Mouse (Mus musculus) hindbrain, embryonic 12.5 days (tissue): ENCODE results near the gene Nrgn. TPM values are rescaled to one million over a fixed set of nuclear protein-coding genes. Genes with fewer than 3 reads are reported as not detected.

Source experiments
- ATAC-seq: fragments of 200-750 bp; cut with Nextera tagmentation; 2 replicates; pipeline ENCODE4 v1.8.0; 2017; ENCODE audit warnings: moderate TSS enrichment; ENCODE audit not compliant: low FRiP score
- H3K27ac ChIP-seq: fragments of 300-500 bp; sonication (generic); 2 replicates; pipeline ENCODE4 v1.5.1; 2016; ENCODE audit warnings: mild to moderate bottlenecking
- H3K27me3 ChIP-seq: fragments of 300-500 bp; sonication (generic); 2 replicates; pipeline ENCODE4 v1.6.1; 2016; ENCODE audit warnings: mild to moderate bottlenecking
- H3K36me3 ChIP-seq: fragments of 300-500 bp; sonication (generic); 2 replicates; pipeline ENCODE4 v1.6.1; 2016; ENCODE audit warnings: mild to moderate bottlenecking
- H3K4me1 ChIP-seq: fragments of 300-500 bp; sonication (generic); 2 replicates; pipeline ENCODE4 v1.6.1; 2016
- H3K4me2 ChIP-seq: fragments of 300-500 bp; sonication (generic); replicated peaks from 2 replicates; pipeline ENCODE4 v1.6.1; 2016; ENCODE audit warnings: mild to moderate bottlenecking
- H3K4me3 ChIP-seq: fragments of 300-500 bp; sonication (generic); 2 replicates; pipeline ENCODE4 v1.5.1; 2016; ENCODE audit warnings: mild to moderate bottlenecking
- H3K9ac ChIP-seq: fragments of 300-500 bp; sonication (generic); 2 replicates; pipeline ENCODE4 v1.6.1; 2016; ENCODE audit warnings: mild to moderate bottlenecking, moderate library complexity
- H3K9me3 ChIP-seq: fragments of 300-500 bp; sonication (generic); replicated peaks from 2 replicates; pipeline ENCODE4 v1.6.1; 2016; ENCODE audit warnings: mild to moderate bottlenecking
- WGBS: fragments of 180-500 bp; shearing (Covaris S2); methylation state at CpG from one replicate; pipeline ENCODE4 v1.1.7; 2016; 5-methylcytosine and 5-hydroxymethylcytosine counted together
- polyA plus RNA-seq: library from polyadenylated mRNA; unstranded; fragments of >200 nt; fragmentation: Nextera tagmentation; extraction: Ambion mirVana; gene quantifications from 2 replicates; pipeline ENCODE4 v1.2.1, GENCODE M21; 2016

The Nrgn gene
- polyA plus RNA-seq: 15.4 and 15.5 TPM in 2 replicates

GRCm38 (mm10) chr9:37552536-37553293, at the start of gene Nrgn:
TSS of gene Nrgn (minus strand) at chr9:37552904.
- Histone ChIP-seq H3K27me3 (peaks cover 78% of the 10 kb centered on the region), H3K27ac (no peak within 1 kb of the TSS), H3K4me1 (peaks cover 23% of the 10 kb centered on the region), H3K36me3 (no peaks in the 10 kb centered on the region), H3K4me3 (peak within 1 kb of the TSS; percentile 38), H3K9me3 (no peaks in the 10 kb centered on the region), H3K4me2 (peak within 1 kb of the TSS; percentile 83), H3K9ac (peak within 1 kb of the TSS; percentile 38)
- 5% methylated on average over 31 of the region's 31 CpGs for WGBS
- peak; percentile 93 for ATAC-seq

DNA sequence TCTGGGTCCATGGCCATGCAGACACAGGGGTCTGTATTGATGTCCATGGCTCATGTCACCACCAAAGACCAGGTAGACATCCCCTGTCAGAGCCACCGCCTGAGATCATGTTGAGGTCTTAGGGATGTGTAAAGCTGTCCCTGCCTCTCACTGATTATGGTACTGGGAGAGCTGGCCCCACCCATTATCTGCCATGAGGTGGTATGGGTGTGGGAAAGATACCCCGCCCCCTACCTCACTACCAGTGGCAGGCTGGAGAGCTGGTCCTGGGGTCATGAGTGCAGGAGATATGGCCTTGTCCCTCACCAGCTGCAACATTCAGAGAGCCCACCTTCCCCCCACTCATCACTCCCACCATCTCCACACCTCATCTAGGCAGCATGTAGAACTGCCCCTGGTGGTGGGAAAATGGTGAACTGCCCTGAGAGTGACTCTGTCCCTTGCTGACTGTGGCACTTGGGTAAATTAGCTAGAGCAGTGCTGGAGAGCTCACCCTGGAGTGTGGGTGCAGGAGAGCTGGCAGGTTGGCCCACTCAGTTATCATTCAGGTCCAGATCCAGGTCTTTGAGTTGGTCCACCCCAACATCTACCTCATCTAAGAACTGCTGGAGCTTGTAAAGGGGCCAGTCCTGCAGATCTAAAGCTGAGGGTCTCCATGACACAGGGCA, 48.0 kb upstream of the Nrgn start:
- H3K4me1 ChIP-seq: no peaks in the 10 kb centered on the region
- H3K9me3 ChIP-seq: no peaks in the 10 kb centered on the region
- no peak overlapping the region for H3K27ac ChIP-seq
- no peak overlapping the region for H3K9ac ChIP-seq
- H3K27me3 ChIP-seq: no peaks in the 10 kb centered on the region
- no peak overlapping the region for H3K4me2 ChIP-seq
- no peak overlapping the region for H3K4me3 ChIP-seq
- WGBS: 89% methylated on average over 2 of the region's 2 CpGs
- H3K36me3 ChIP-seq: no peaks in the 10 kb centered on the region
- no peak for ATAC-seq

GRCm38 (mm10) chr9:37598637-37599036, 45.9 kb upstream of the Nrgn start:
- H3K4me2 ChIP-seq: no peak overlapping the region
- no peaks in the 10 kb centered on the region for H3K27me3 ChIP-seq
- no peak for ATAC-seq
- H3K27ac ChIP-seq: no peak overlapping the region
- no peaks in the 10 kb centered on the region for H3K4me1 ChIP-seq
- no peak overlapping the region for H3K4me3 ChIP-seq
- H3K36me3 ChIP-seq: no peaks in the 10 kb centered on the region
- no peak overlapping the region for H3K9ac ChIP-seq
- 84% methylated on average over 2 of the region's 2 CpGs for WGBS
- no peaks in the 10 kb centered on the region for H3K9me3 ChIP-seq

DNA sequence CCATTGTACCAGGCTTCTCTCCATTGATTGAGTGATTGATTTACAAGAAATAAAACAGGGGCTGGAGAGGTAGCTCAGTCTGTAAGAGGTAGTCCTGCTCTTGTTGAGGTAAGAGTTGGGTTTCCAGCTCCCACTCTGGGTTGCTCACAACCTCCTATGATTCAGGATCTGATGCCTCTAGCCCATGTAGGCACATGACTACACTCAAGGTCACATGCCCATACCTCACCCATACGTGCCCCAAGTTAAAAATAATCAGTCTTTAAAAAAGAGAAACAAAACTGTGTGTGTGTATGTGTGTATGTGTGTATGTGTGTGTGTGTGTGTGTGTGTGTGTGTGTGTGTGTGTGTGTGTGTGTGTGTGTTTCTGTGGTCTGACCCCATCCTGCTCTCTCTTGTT, 42.9 kb upstream of the Nrgn start:
- no peak overlapping the region for H3K27ac ChIP-seq
- H3K9me3 ChIP-seq: no peaks in the 10 kb centered on the region; the same call in 1 of the 2 replicates
- no peaks in the 10 kb centered on the region for H3K36me3 ChIP-seq
- H3K4me2 ChIP-seq: no peak overlapping the region
- WGBS: 81% methylated on average over 1 of the region's 1 CpGs
- H3K9ac ChIP-seq: no peak overlapping the region
- no peak overlapping the region for H3K4me3 ChIP-seq
- H3K27me3 ChIP-seq: no peaks in the 10 kb centered on the region
- no peak for ATAC-seq
- H3K4me1 ChIP-seq: no peaks in the 10 kb centered on the region

DNA sequence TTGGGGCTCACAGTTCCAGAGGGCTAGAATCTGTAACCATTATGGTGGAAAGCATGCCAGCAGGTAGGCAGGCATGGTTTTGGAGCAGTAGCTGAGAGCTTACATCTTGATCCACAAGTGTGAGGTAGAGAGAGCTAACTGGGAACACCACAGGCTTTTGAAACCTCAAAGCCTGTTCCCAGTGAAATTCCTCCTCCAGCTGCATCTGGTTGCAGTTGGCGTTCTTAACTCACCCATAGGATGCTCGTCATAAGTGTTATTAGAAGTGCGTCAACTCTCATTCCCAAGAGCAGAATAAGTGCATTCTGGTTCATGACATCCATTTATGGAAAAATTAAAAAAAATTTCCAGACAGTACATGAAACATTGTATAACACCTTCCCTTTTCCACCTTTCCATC, 41.0 kb upstream of the Nrgn start:
- no peak for ATAC-seq
- Histone ChIP-seq H3K27me3 (no peaks in the 10 kb centered on the region), H3K36me3 (no peaks in the 10 kb centered on the region), H3K27ac (no peak overlapping the region), H3K4me2 (no peak overlapping the region), H3K9me3 (no peaks in the 10 kb centered on the region; the same call in 1 of the 2 replicates), H3K4me3 (no peak overlapping the region), H3K9ac (no peak overlapping the region), H3K4me1 (no peaks in the 10 kb centered on the region)
- WGBS: 90% methylated on average over 3 of the region's 3 CpGs

GRCm38 (mm10) chr9:37592633-37593032, 39.9 kb upstream of the Nrgn start:
- Histone ChIP-seq H3K4me1 (no peaks in the 10 kb centered on the region), H3K9ac (no peak overlapping the region), H3K4me2 (no peak overlapping the region), H3K27ac (no peak overlapping the region), H3K27me3 (no peaks in the 10 kb centered on the region), H3K9me3 (no peaks in the 10 kb centered on the region; the same call in 1 of the 2 replicates), H3K4me3 (no peak overlapping the region), H3K36me3 (no peaks in the 10 kb centered on the region)
- WGBS: 66% methylated on average over 6 of the region's 6 CpGs
- ATAC-seq: no peak

GRCm38 (mm10) chr9:37592025-37592424, 39.3 kb upstream of the Nrgn start:
- Histone ChIP-seq H3K27me3 (no peaks in the 10 kb centered on the region), H3K4me3 (no peak overlapping the region), H3K27ac (no peak overlapping the region), H3K9ac (no peak overlapping the region), H3K4me2 (no peak overlapping the region), H3K9me3 (no peaks in the 10 kb centered on the region; the same call in 1 of the 2 replicates), H3K36me3 (no peaks in the 10 kb centered on the region), H3K4me1 (no peaks in the 10 kb centered on the region)
- ATAC-seq: no peak
- 73% methylated on average over 2 of the region's 2 CpGs for WGBS

DNA sequence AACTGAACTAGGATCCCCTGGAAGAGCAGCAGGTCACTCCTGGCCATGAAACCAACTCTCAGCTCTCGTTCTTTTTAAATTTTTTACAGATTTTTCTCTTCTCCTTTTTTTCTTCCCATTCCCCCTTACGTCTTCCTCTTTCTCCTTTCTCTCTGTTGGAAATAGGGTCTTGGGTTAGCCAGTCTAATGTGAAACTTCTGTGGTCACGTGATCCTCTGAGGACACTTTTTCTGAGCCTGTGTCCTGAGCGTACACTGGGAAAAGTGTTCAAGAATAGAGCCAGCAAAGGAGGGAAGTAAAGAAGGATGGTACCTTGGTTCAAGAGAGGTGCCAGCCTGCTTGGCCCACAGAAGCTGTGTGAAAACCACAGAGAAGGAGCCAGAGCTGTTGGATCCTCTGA, 37.7 kb upstream of the Nrgn start:
- no peaks in the 10 kb centered on the region for H3K27me3 ChIP-seq
- whole genome bisulfite sequencing: 86% methylated on average over 4 of the region's 4 CpGs
- no peak overlapping the region for H3K4me2 ChIP-seq
- H3K4me3 ChIP-seq: no peak overlapping the region
- no peaks in the 10 kb centered on the region; the same call in 1 of the 2 replicates for H3K9me3 ChIP-seq
- H3K27ac ChIP-seq: no peak overlapping the region
- H3K9ac ChIP-seq: no peak overlapping the region
- ATAC-seq: no peak
- no peaks in the 10 kb centered on the region for H3K36me3 ChIP-seq
- H3K4me1 ChIP-seq: no peaks in the 10 kb centered on the region

GRCm38 (mm10) chr9:37586718-37587117, 34.0 kb upstream of the Nrgn start:
- H3K4me3 ChIP-seq: no peak overlapping the region
- no peak overlapping the region for H3K9ac ChIP-seq
- ATAC-seq: no peak
- H3K27ac ChIP-seq: no peak overlapping the region
- no peak overlapping the region for H3K4me2 ChIP-seq
- H3K4me1 ChIP-seq: no peaks in the 10 kb centered on the region
- H3K9me3 ChIP-seq: no peaks in the 10 kb centered on the region; the same call in 1 of the 2 replicates
- no peaks in the 10 kb centered on the region for H3K36me3 ChIP-seq
- WGBS: 83% methylated on average over 4 of the region's 4 CpGs
- H3K27me3 ChIP-seq: no peaks in the 10 kb centered on the region

DNA sequence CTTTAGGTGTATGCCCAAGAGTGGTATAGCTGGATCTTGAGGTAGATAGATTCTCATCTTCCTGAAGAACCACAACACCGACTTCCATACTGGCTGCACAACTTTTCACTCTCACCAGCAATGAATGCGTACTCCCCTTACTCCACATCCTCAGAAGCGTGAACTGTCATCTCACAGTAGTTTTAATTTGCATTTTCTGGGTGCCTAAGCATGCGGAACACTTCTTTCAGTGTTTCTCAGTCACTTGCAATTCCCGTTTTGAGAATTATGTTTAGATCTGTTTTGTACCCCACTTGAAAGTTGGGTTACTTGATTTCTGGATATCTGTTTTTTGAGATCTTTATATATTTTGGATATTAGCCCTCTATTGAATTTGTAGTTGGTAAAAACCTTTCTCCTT, 30.9 kb upstream of the Nrgn start:
- ATAC-seq: no peak
- WGBS: 80% methylated on average over 5 of the region's 5 CpGs

GRCm38 (mm10) chr9:37576436-37576930, 23.8 kb upstream of the Nrgn start:
- peak; percentile 83 for ATAC-seq
- 0 out of 2 replicates have a peak overlapping the region, but pooled peaks have one; percentile 4 for H3K4me3 ChIP-seq
- no peaks in the 10 kb centered on the region for H3K9me3 ChIP-seq
- H3K9ac ChIP-seq: peak overlapping the region; percentile 18; the same call in 1 of the 2 replicates
- H3K4me2 ChIP-seq: peak overlapping the region; percentile 37
- no peaks in the 10 kb centered on the region for H3K36me3 ChIP-seq
- peaks cover 8% of the 10 kb centered on the region for H3K4me1 ChIP-seq
- no peaks in the 10 kb centered on the region for H3K27me3 ChIP-seq
- 33% methylated on average over 14 of the region's 14 CpGs for WGBS
- H3K27ac ChIP-seq: peak overlapping the region; percentile 48

More for the DNA sequence above, 30.9 kb upstream of the Nrgn start:
- Histone ChIP-seq H3K4me1 (no peaks in the 10 kb centered on the region), H3K4me3 (no peak overlapping the region), H3K27ac (no peak overlapping the region), H3K36me3 (no peaks in the 10 kb centered on the region), H3K4me2 (no peak overlapping the region), H3K27me3 (no peaks in the 10 kb centered on the region), H3K9ac (no peak overlapping the region), H3K9me3 (no peaks in the 10 kb centered on the region)

DNA sequence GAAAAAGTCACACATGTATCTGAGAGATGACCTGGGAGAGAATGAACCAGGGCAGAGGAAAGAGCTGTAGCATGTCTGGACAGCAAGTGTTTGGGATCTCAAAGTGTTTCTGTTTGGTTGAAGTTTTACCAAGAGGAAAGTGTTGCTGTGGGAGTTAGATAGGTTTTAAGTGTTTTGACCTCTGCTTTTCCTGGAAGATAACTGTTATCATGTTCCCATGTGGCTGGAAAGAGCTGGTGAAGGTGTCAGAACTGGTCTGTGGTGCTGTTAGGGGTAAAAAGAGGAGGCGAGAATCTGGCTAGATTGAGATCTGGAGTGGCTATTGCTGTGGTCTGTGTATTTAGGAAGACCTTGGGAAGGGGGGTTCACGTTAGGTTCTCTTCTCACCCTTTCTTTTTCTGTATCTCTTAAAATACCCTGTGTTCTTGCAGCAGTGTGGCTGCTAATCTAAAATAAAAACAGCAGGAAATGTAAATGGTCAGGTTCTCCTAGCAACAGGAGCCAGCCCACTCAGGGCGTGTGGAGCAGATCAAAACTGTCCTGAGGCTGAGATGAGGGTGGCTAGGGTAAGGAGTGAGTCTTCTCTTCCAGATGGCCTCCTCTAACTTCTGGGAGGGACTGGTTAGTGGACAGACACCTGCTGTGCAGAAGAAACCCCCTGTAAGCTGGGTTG, 19.6 kb upstream of the Nrgn start:
- no peak overlapping the region for H3K4me3 ChIP-seq
- no peaks in the 10 kb centered on the region for H3K9me3 ChIP-seq
- H3K27me3 ChIP-seq: no peaks in the 10 kb centered on the region
- H3K27ac ChIP-seq: no peak overlapping the region
- 68% methylated on average over 3 of the region's 3 CpGs for WGBS
- H3K36me3 ChIP-seq: no peaks in the 10 kb centered on the region
- no peak for ATAC-seq
- peaks cover 19% of the 10 kb centered on the region for H3K4me1 ChIP-seq
- H3K4me2 ChIP-seq: no peak overlapping the region
- no peak overlapping the region for H3K9ac ChIP-seq
